Mouse (Mus musculus) CH12.LX (cell line): ENCODE results near the gene Rps19bp1. TPM values are rescaled to one million over a fixed set of nuclear protein-coding genes. Genes with fewer than 3 reads are reported as not detected.
A peak's percentile ranks its signal among the peaks of the same experiment; 100 is the strongest.

Experiments
- DNase-seq: peaks from one replicate; pipeline ENCODE4 v3.0.0-alpha.2; 2013; ENCODE audit errors: extremely low read depth
- H3K27ac ChIP-seq: 2 replicates; pipeline ENCODE4 v1.5.1; 2012; ENCODE audit warnings: low read depth, mild to moderate bottlenecking, control low read depth, moderate library complexity; ENCODE audit not compliant: insufficient read depth
- H3K27me3 ChIP-seq: replicated peaks from 2 replicates; pipeline ENCODE3; 2012; ENCODE audit warnings: inconsistent platforms
- H3K36me3 ChIP-seq, 2 experiments: replicated peaks in 1 of 2; 2 replicates each; pipeline versions ENCODE3 to v1.6.1; 2012; ENCODE audit warnings: inconsistent platforms in 1 of 2, low read length in 1 of 2, mild to moderate bottlenecking in 1 of 2, mixed read lengths in 1 of 2, moderate library complexity in 1 of 2; ENCODE audit not compliant: control insufficient read depth in 1 of 2, insufficient read depth in 1 of 2
- H3K4me1 ChIP-seq, 2 experiments: 2 replicates each; pipeline ENCODE4 v1.6.1; 2012; ENCODE audit warnings: inconsistent platforms in 1 of 2, moderate library complexity in 1 of 2; ENCODE audit not compliant: insufficient read depth in 2 of 2, control insufficient read depth in 1 of 2
- H3K4me2 ChIP-seq: 2 replicates; pipeline ENCODE4 v1.6.1; 2012; ENCODE audit warnings: low read depth, mild to moderate bottlenecking, control low read depth; ENCODE audit not compliant: poor library complexity, insufficient read depth, severe bottlenecking
- H3K4me3 ChIP-seq, 3 experiments: fragments of 150-350 bp in 1 of 3; sonication (generic) in 1 of 3; replicated peaks in 1 of 3; 2 replicates each; pipeline versions ENCODE3 to v1.5.1; 2011 to 2012; ENCODE audit warnings: low read depth in 2 of 3, low read length in 2 of 3, mild to moderate bottlenecking in 2 of 3, moderate library complexity in 2 of 3, control low read depth in 1 of 3, improper control_type of control experiment in 1 of 3, inconsistent platforms in 1 of 3, mixed read lengths in 1 of 3; ENCODE audit not compliant: poor library complexity in 1 of 3
- H3K79me2 ChIP-seq: replicated peaks from 2 replicates; pipeline ENCODE4 v1.6.1; 2012; ENCODE audit warnings: mild to moderate bottlenecking, moderate library complexity; ENCODE audit not compliant: control insufficient read depth, poor library complexity, insufficient read depth, severe bottlenecking; ENCODE audit errors: extremely low read depth
- H3K9ac ChIP-seq: 2 replicates; pipeline ENCODE4 v1.6.1; 2012; ENCODE audit warnings: low read depth, mild to moderate bottlenecking, control low read depth, moderate library complexity; ENCODE audit not compliant: insufficient read depth
- H3K9me3 ChIP-seq: replicated peaks from 2 replicates; pipeline ENCODE3; 2012; ENCODE audit warnings: low read length, inconsistent platforms, mixed read lengths
- BHLHE40 ChIP-seq: IDR thresholded peaks from 2 replicates; pipeline ENCODE4 v1.6.1; 2011; ENCODE audit warnings: mild to moderate bottlenecking, low read depth, low read length, improper control_type of control experiment
- CHD1 ChIP-seq: IDR thresholded peaks from 2 replicates; pipeline ENCODE4 v1.6.1; 2012; ENCODE audit warnings: low read depth, low read length, improper control_type of control experiment, inconsistent platforms
- CHD2 ChIP-seq: IDR thresholded peaks from 2 replicates; pipeline ENCODE4 v1.6.1; 2011; ENCODE audit warnings: low read length, improper control_type of control experiment
- CTCF ChIP-seq, 2 experiments: IDR thresholded peaks in 1 of 2; conservative IDR thresholded peaks in 1 of 2; 2 replicates each; pipeline ENCODE4 v1.5.1; 2011 to 2012; ENCODE audit warnings: low read depth in 2 of 2, low read length in 2 of 2, improper control_type of control experiment in 1 of 2, inconsistent platforms in 1 of 2, mild to moderate bottlenecking in 1 of 2, moderate library complexity in 1 of 2
- E2F4 ChIP-seq: IDR thresholded peaks from 2 replicates; pipeline ENCODE4 v1.6.1; 2011; ENCODE audit warnings: low read depth, low read length, improper control_type of control experiment; ENCODE audit not compliant: insufficient replicate concordance
- ELF1 ChIP-seq: IDR thresholded peaks from 2 replicates; pipeline ENCODE4 v1.6.1; 2014; ENCODE audit warnings: low read depth, mild to moderate bottlenecking, inconsistent platforms, low read length, improper control_type of control experiment
- EP300 ChIP-seq: IDR thresholded peaks from 2 replicates; pipeline ENCODE4 v1.6.1; 2011; ENCODE audit warnings: low read length, improper control_type of control experiment
- ETS1 ChIP-seq: conservative IDR thresholded peaks from 2 replicates; pipeline ENCODE4 v1.6.1; 2012; ENCODE audit warnings: low read depth, mild to moderate bottlenecking, inconsistent platforms, low read length, improper control_type of control experiment, moderate library complexity
- GABPA ChIP-seq: IDR thresholded peaks from 2 replicates; pipeline ENCODE4 v1.6.1; 2012; ENCODE audit warnings: low read depth, low read length, improper control_type of control experiment, inconsistent platforms; ENCODE audit not compliant: insufficient replicate concordance
- HCFC1 ChIP-seq: IDR thresholded peaks from 2 replicates; pipeline ENCODE4 v1.6.1; 2012; ENCODE audit warnings: low read depth, mild to moderate bottlenecking, inconsistent platforms, low read length, improper control_type of control experiment
- IRF4 ChIP-seq: IDR thresholded peaks from 2 replicates; pipeline ENCODE4 v1.6.1; 2014; ENCODE audit warnings: low read depth, mild to moderate bottlenecking, inconsistent platforms, low read length, improper control_type of control experiment
- JUN ChIP-seq: IDR thresholded peaks from 2 replicates; pipeline ENCODE4 v1.6.1; 2011; ENCODE audit warnings: low read depth, mild to moderate bottlenecking, low read length, improper control_type of control experiment, moderate library complexity; ENCODE audit not compliant: insufficient read depth
- KAT2A ChIP-seq: IDR thresholded peaks from 2 replicates; pipeline ENCODE4 v1.6.1; 2012; ENCODE audit warnings: low read length, improper control_type of control experiment, inconsistent platforms; ENCODE audit not compliant: insufficient replicate concordance
- MAFK ChIP-seq: IDR thresholded peaks from 2 replicates; pipeline ENCODE4 v1.6.1; 2011; ENCODE audit warnings: low read length, improper control_type of control experiment; ENCODE audit not compliant: insufficient replicate concordance
- MAX ChIP-seq: IDR thresholded peaks from 2 replicates; pipeline ENCODE4 v1.6.1; 2011; ENCODE audit warnings: low read length, improper control_type of control experiment
- MAZ ChIP-seq: IDR thresholded peaks from 2 replicates; pipeline ENCODE4 v1.6.1; 2012; ENCODE audit warnings: low read depth, mild to moderate bottlenecking, inconsistent platforms, low read length, improper control_type of control experiment, moderate library complexity
- MEF2A ChIP-seq: IDR thresholded peaks from 2 replicates; pipeline ENCODE4 v1.6.1; 2014; ENCODE audit warnings: low read depth, mild to moderate bottlenecking, inconsistent platforms, low read length, improper control_type of control experiment, borderline replicate concordance
- MXI1 ChIP-seq: IDR thresholded peaks from 2 replicates; pipeline ENCODE4 v1.6.1; 2011; ENCODE audit warnings: mild to moderate bottlenecking, low read depth, low read length, improper control_type of control experiment
- MYC ChIP-seq: IDR thresholded peaks from 2 replicates; pipeline ENCODE4 v1.6.1; 2011; ENCODE audit warnings: low read depth, mild to moderate bottlenecking, improper control_type of control experiment, low read length
- NELFE ChIP-seq: IDR thresholded peaks from 2 replicates; pipeline ENCODE4 v1.6.1; 2011; ENCODE audit warnings: low read depth, low read length, improper control_type of control experiment
- NRF1 ChIP-seq: IDR thresholded peaks from 2 replicates; pipeline ENCODE4 v1.6.1; 2014; ENCODE audit warnings: low read depth, mild to moderate bottlenecking, inconsistent platforms, low read length, improper control_type of control experiment, moderate library complexity
- PAX5 ChIP-seq: IDR thresholded peaks from 2 replicates; pipeline ENCODE4 v1.6.1; 2012; ENCODE audit warnings: low read length, inconsistent platforms, mixed read lengths
- POLR2A ChIP-seq: IDR thresholded peaks from 2 replicates; pipeline ENCODE4 v1.6.1; 2011; ENCODE audit warnings: low read depth, mild to moderate bottlenecking, improper control_type of control experiment, low read length
- POLR2AphosphoS2 ChIP-seq: IDR thresholded peaks from 2 replicates; pipeline ENCODE4 v1.6.1; 2011; ENCODE audit warnings: low read depth, low read length, improper control_type of control experiment
- RAD21 ChIP-seq: IDR thresholded peaks from 2 replicates; pipeline ENCODE4 v1.6.1; 2011; ENCODE audit warnings: low read depth, mild to moderate bottlenecking, low read length, improper control_type of control experiment, moderate library complexity
- RCOR1 ChIP-seq: conservative IDR thresholded peaks from 2 replicates; pipeline ENCODE4 v1.6.1; 2012; ENCODE audit warnings: low read depth, mild to moderate bottlenecking, inconsistent platforms, low read length, improper control_type of control experiment
- SIN3A ChIP-seq: IDR thresholded peaks from 2 replicates; pipeline ENCODE4 v1.6.1; 2012; ENCODE audit warnings: low read length, improper control_type of control experiment, inconsistent platforms
- SMC3 ChIP-seq: IDR thresholded peaks from 2 replicates; pipeline ENCODE4 v1.6.1; 2011; ENCODE audit warnings: low read depth, low read length, improper control_type of control experiment
- TBP ChIP-seq: conservative IDR thresholded peaks from 2 replicates; pipeline ENCODE4 v1.6.1; 2011; ENCODE audit warnings: low read depth, low read length, improper control_type of control experiment
- TCF12 ChIP-seq: IDR thresholded peaks from 2 replicates; pipeline ENCODE4 v1.6.1; 2014; ENCODE audit warnings: low read depth, mild to moderate bottlenecking, inconsistent platforms, low read length, improper control_type of control experiment
- UBTF ChIP-seq: IDR thresholded peaks from 2 replicates; pipeline ENCODE4 v1.6.1; 2012; ENCODE audit warnings: low read depth, mild to moderate bottlenecking, inconsistent platforms, low read length, improper control_type of control experiment, moderate library complexity
- USF1 ChIP-seq: IDR thresholded peaks from 2 replicates; pipeline ENCODE4 v1.6.1; 2014; ENCODE audit warnings: low read depth, mild to moderate bottlenecking, inconsistent platforms, low read length, improper control_type of control experiment
- USF2 ChIP-seq: conservative IDR thresholded peaks from 2 replicates; pipeline ENCODE4 v1.6.1; 2011; ENCODE audit warnings: low read depth, low read length, improper control_type of control experiment
- ZC3H11A ChIP-seq: IDR thresholded peaks from 2 replicates; pipeline ENCODE4 v1.6.1; 2012; ENCODE audit warnings: low read depth, mild to moderate bottlenecking, inconsistent platforms, low read length, improper control_type of control experiment
- ZKSCAN1 ChIP-seq: IDR thresholded peaks from 2 replicates; pipeline ENCODE4 v1.6.1; 2012; ENCODE audit warnings: low read depth, inconsistent platforms, low read length, improper control_type of control experiment, borderline replicate concordance
- ZMIZ1 ChIP-seq: IDR thresholded peaks from 2 replicates; pipeline ENCODE4 v1.6.1; 2012; ENCODE audit warnings: low read depth, mild to moderate bottlenecking, inconsistent platforms, low read length, improper control_type of control experiment
- ZNF384 ChIP-seq: IDR thresholded peaks from 2 replicates; pipeline ENCODE4 v1.6.1; 2012; ENCODE audit warnings: low read depth, low read length, improper control_type of control experiment, inconsistent platforms
- dilution Hi-C: fragments of 300-500 bp; cut with MboI; formaldehyde crosslinking; loops from 2 replicates; pipeline ENCODE4 v1.14.3; 2020; ENCODE audit warnings: low sequenced_read_pairs; ENCODE audit not compliant: extremely low pct_unique_long_range_greater_than_20kb, extremely low pct_ligation_motif_present
- in situ Hi-C: fragments of 300-500 bp; cut with MboI; formaldehyde crosslinking; loops from 3 replicates; pipeline ENCODE4 v1.14.3; 2019; ENCODE audit warnings: low sequenced_read_pairs, low pct_ligation_motif_present, low pct_unique_long_range_greater_than_20kb, mixed read lengths
- polyA plus RNA-seq: library from polyadenylated mRNA; unstranded; fragments of >175 nt; gene quantifications from 2 replicates; pipeline ENCODE4 v1.2.1, GENCODE M21; 2012; ENCODE audit warnings: low read depth; ENCODE audit not compliant: insufficient read length
- total RNA-seq, 2 experiments: library from RNA; depleted of rRNA; stranded (reverse); fragments of 300-350 nt in 1 of 2; fragments of >200 nt in 1 of 2; gene quantifications; 2 replicates each; pipeline ENCODE4 v1.2.3; 2012 to 2014

Rps19bp1 gene
- total RNA-seq (2012; rRNA removed), result 47.1 and 55.0 TPM in 2 replicates
- total RNA-seq (2014; rRNA removed), result 63.3 and 67.3 TPM in 2 replicates
- polyA plus RNA-seq, result 91.2 and 99.6 TPM in 2 replicates

- dilution Hi-C loops, result no loop called here
- TF ChIP-seq RCOR1, result no peak; the same call in 1 of the 2 replicates
- TF ChIP-seq USF2, result no peak
- peak; percentile 81; the same call in 1 of the 2 replicates for TF ChIP-seq TBP
- no peak for TF ChIP-seq USF1
- no peak for TF ChIP-seq CTCF (conservative IDR thresholded peaks at IDR 0.05 in 1 of 2, IDR thresholded peaks at IDR 0.05 in 1 of 2; ENCODE audit: low read depth in 2 of 2, low read length in 2 of 2)
- TF ChIP-seq ELF1, result peak; percentile 93
- peak; percentile 96 for TF ChIP-seq TCF12
- TF ChIP-seq ZMIZ1, result 0 out of 2 replicates have a peak, but pooled peaks have one; percentile 47
- no peak for TF ChIP-seq CHD1
- peak; percentile 98 for TF ChIP-seq HCFC1
- peak; percentile 98 for TF ChIP-seq SIN3A
- peak; percentile 42; the same call in 1 of the 2 replicates for TF ChIP-seq ZNF384
- TF ChIP-seq E2F4, result no peak
- TF ChIP-seq KAT2A, result peak; percentile 92; the same call in 1 of the 2 replicates
- TF ChIP-seq SMC3, result no peak
- TF ChIP-seq ZKSCAN1, result no peak
- TF ChIP-seq MYC, result peak; percentile 68; the same call in 1 of the 2 replicates
- TF ChIP-seq MAZ, result peak; percentile 96
- peak; percentile 86 for TF ChIP-seq IRF4
- 0 out of 2 replicates have a peak, but pooled peaks have one; percentile 18 for TF ChIP-seq ETS1
- TF ChIP-seq NELFE, result peak; percentile 76
- no peak for TF ChIP-seq MAFK
- peak; percentile 46; the same call in 1 of the 2 replicates for TF ChIP-seq GABPA
- no peak for TF ChIP-seq PAX5
- TF ChIP-seq POLR2AphosphoS2, result peak; percentile 54; the same call in 1 of the 2 replicates
- TF ChIP-seq CHD2, result peak; percentile 64
- TF ChIP-seq NRF1, result peak; percentile 77
- peak; percentile 84 for TF ChIP-seq POLR2A
- peak; percentile 66 for TF ChIP-seq MAX
- TF ChIP-seq JUN, result no peak
- no peak for TF ChIP-seq UBTF
- TF ChIP-seq BHLHE40, result no peak
- no peak for TF ChIP-seq RAD21
- peak; percentile 85 for TF ChIP-seq MEF2A
- TF ChIP-seq ZC3H11A, result no peak
- TF ChIP-seq EP300, result no peak
- TF ChIP-seq MXI1, result peak; percentile 97
These were observed at the start of gene Rps19bp1 for GRCm38 (mm10) chr15:80263610-80264575. TSS of gene Rps19bp1 (minus strand) at chr15:80264315.

More at GRCm38 (mm10) chr15:80263610-80264575, at the start of gene Rps19bp1:
- Histone ChIP-seq H3K4me1 (peaks cover 6 to 20% of the 10 kb centered on the region in 2 experiments; a peak in 3 of 4 replicates), H3K27ac (no peak within 1 kb of the TSS), H3K9me3 (peaks cover 3% of the 10 kb centered on the region), H3K27me3 (peaks cover 7% of the 10 kb centered on the region), H3K9ac (peak within 1 kb of the TSS; percentile 77), H3K36me3 (peaks cover 19 to 38% of the 10 kb centered on the region in 2 experiments), H3K4me2 (peak within 1 kb of the TSS; percentile 45), H3K79me2 (peaks cover 16% of the 10 kb centered on the region), H3K4me3 (peak within 1 kb of the TSS; percentile 76 to 98 (median 79))
- in situ Hi-C loops, result loop anchor here (10.0 to 25.0 kb wide), 2 partner anchors 371 to 698 kb away; no protein-coding TSS in a partner anchor
- DNase-seq, result peak; percentile 95
